Mouse (Mus musculus) liver, embryonic 14.5 days (tissue): ENCODE data around the gene G6pc3.

Experiments used
- CTCF ChIP-seq: IDR thresholded peaks from 2 replicates; pipeline ENCODE4 v1.5.1; 2016; ENCODE audit warnings: antibody characterized with exemption, low read depth, control low read depth
- EP300 ChIP-seq: IDR thresholded peaks from 2 replicates; pipeline ENCODE4 v1.6.1; 2016; ENCODE audit warnings: antibody characterized with exemption, low read depth

- TF ChIP-seq CTCF, result peak; percentile 60
- TF ChIP-seq EP300, result no peak
These were observed 8.8 kb downstream of the G6pc3 start for GRCm38 (mm10) chr11:102198245-102198644.
